Mouse (Mus musculus) liver, embryonic 16.5 days (tissue): ENCODE data around the gene Smarcb1. TPM values are rescaled to one million over a fixed set of nuclear protein-coding genes. Genes with fewer than 3 reads are reported as not detected.
A peak's percentile ranks its signal among the peaks of the same experiment; 100 is the strongest.

Experiments
- ATAC-seq: fragments of 200-750 bp; cut with Nextera tagmentation; 2 replicates; pipeline ENCODE4 v1.8.0; 2017; ENCODE audit warnings: low read depth, mild to moderate bottlenecking, moderate number of reproducible peaks, moderate library complexity
- H3K27ac ChIP-seq: fragments of 300-500 bp; sonication (generic); 2 replicates; pipeline ENCODE4 v1.5.1; 2014; ENCODE audit warnings: mild to moderate bottlenecking, low read length
- H3K27me3 ChIP-seq: fragments of 300-500 bp; sonication (generic); 2 replicates; pipeline ENCODE4 v1.6.1; 2014; ENCODE audit warnings: low read depth, low read length, mixed read lengths; ENCODE audit not compliant: control insufficient read depth, insufficient read depth
- H3K36me3 ChIP-seq: fragments of 300-500 bp; sonication (generic); 2 replicates; pipeline ENCODE4 v1.6.1; 2014; ENCODE audit warnings: mild to moderate bottlenecking; ENCODE audit not compliant: control insufficient read depth, insufficient read depth
- H3K4me1 ChIP-seq: fragments of 300-500 bp; sonication (generic); 2 replicates; pipeline ENCODE4 v1.6.1; 2014; ENCODE audit warnings: low read depth, low read length, mixed read lengths; ENCODE audit not compliant: control insufficient read depth
- H3K4me2 ChIP-seq: fragments of 300-500 bp; sonication (generic); 2 replicates; pipeline ENCODE4 v1.6.1; 2014; ENCODE audit warnings: low read depth, low read length, mixed read lengths
- H3K4me3 ChIP-seq: fragments of 300-500 bp; sonication (generic); 2 replicates; pipeline ENCODE4 v1.5.1; 2014; ENCODE audit warnings: low read depth, mild to moderate bottlenecking, low read length
- H3K9ac ChIP-seq: fragments of 300-500 bp; sonication (generic); 2 replicates; pipeline ENCODE4 v1.6.1; 2014; ENCODE audit warnings: low read depth, low read length
- H3K9me3 ChIP-seq: fragments of 300-500 bp; sonication (generic); replicated peaks from 2 replicates; pipeline ENCODE4 v1.6.1; 2016; ENCODE audit warnings: low read length; ENCODE audit not compliant: control insufficient read depth
- WGBS: fragments of 180-500 bp; shearing (Covaris S2); extraction: QIAGEN DNeasy Blood & Tissue Kit; methylation state at CpG from one replicate; pipeline ENCODE4 v1.1.7; 2014; ENCODE audit not compliant: insufficient replicate concordance; 5-methylcytosine and 5-hydroxymethylcytosine counted together
- polyA plus RNA-seq: library from polyadenylated mRNA; unstranded; fragments of >200 nt; fragmentation: Nextera tagmentation; extraction: Ambion mirVana; gene quantifications from 2 replicates; pipeline ENCODE4 v1.2.1, GENCODE M21; 2015

Smarcb1 gene
- polyA plus RNA-seq, 1 experiment from 2014 or later, result 56.8 TPM

DNA sequence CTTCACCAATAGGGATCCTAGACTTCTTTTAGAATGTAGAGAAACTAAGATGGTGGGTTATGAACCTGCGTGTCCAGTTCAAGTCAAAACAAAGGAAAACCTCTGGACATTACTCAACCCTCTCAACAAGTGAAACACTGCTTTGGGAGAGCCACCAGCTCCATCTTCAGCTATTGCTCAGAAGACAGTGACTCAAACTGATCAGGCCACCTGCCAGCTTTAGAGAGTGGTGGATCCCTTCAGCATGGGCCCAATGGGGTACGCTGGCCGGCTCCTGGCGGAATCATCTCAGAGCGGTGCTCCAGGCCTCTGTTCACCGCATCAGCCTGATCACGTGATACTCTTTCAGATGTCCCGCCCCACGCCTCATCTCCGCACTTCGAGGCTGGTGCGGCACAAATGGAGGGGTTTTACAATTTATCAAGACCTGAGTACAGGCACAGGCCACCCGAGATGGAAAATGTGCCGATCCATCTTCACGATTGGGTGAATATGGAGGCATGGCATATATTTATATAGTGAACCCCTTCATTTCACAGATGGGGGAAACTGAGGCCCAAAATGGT is 65.9 kb downstream of the Smarcb1 start:
- 82% methylated on average over 15 of the region's 15 CpGs for WGBS

DNA sequence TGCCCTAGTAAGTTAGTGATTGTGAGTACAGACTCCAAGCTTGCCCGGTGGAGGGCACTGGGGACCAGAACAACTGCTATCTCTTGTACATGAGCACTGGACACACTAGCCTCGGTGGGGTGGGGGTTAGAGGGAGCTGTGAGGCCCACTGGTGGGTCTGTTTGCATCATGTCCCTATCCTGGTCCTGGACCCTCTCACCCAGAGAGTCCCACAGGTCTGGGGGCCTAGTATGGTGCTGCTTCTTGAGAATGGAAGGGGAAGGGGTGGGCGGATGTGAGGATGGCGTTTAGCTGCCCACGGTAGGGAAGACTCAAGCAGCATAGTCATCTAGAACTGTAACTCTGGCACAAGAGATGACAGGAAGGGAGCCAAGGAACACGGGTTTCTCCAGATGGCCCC is 66.6 kb downstream of the Smarcb1 start:
- WGBS, result 51% methylated on average over 6 of the region's 6 CpGs
- H3K9ac ChIP-seq, result no peak overlapping the region
- peaks cover 19% of the 10 kb centered on the region for H3K4me1 ChIP-seq
- H3K36me3 ChIP-seq, result no peaks in the 10 kb centered on the region
- H3K4me3 ChIP-seq, result no peak overlapping the region
- no peak overlapping the region for H3K4me2 ChIP-seq
- ATAC-seq, result no peak
- no peaks in the 10 kb centered on the region for H3K27me3 ChIP-seq
- H3K27ac ChIP-seq, result no peak overlapping the region
- no peaks in the 10 kb centered on the region for H3K9me3 ChIP-seq

More for the DNA sequence above, 65.9 kb downstream of the Smarcb1 start:
- Histone ChIP-seq H3K36me3 (no peaks in the 10 kb centered on the region), H3K27me3 (no peaks in the 10 kb centered on the region), H3K9me3 (no peaks in the 10 kb centered on the region), H3K4me2 (no peak overlapping the region), H3K27ac (no peak overlapping the region), H3K4me3 (no peak overlapping the region), H3K4me1 (peaks cover 22% of the 10 kb centered on the region), H3K9ac (no peak overlapping the region)
- no peak for ATAC-seq

DNA sequence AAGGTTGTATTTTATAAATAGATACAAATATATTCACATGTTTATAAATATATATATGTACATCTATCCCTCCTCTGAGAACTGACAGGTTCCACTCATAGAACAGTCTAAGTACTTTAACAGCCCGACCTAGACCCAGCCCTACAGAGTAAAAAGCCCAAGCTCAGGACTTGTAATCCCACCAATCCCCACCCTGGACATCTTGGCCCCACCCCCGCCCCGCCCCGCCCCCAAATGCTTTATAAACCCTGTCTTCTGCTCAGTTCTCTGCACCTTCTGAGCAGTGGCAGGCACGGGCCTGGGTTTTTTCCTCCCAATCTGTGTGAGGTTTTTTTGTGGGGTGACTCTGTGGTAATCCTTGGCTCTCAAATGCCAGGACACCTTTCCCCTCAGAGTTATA is 67.3 kb downstream of the Smarcb1 start:
- no peak for ATAC-seq

DNA sequence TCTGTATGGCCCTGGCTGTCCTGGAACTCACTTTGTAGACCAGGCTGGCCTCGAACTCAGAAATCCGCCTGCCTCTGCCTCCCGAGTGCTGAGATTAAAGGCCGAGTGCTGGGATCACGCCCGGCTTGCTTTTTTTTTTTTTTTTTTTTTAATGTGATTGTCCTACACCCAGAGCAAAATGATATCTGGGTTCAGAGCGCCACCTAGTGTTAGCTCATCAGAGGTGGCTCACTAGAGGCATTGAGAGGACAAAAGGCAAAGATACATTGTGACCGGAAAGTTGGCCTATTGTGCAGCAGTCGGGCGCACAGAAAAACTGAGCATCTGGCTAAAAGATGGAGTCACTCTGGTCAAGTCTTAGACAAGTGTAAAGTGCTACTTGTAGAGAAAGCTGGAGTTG is 68.0 kb downstream of the Smarcb1 start:
- Histone ChIP-seq H3K9ac (no peak overlapping the region), H3K27me3 (no peaks in the 10 kb centered on the region), H3K4me3 (no peak overlapping the region), H3K4me2 (no peak overlapping the region), H3K9me3 (no peaks in the 10 kb centered on the region), H3K4me1 (peaks cover 13% of the 10 kb centered on the region), H3K36me3 (no peaks in the 10 kb centered on the region), H3K27ac (no peak overlapping the region)
- peak; percentile 54 for ATAC-seq
- WGBS, result 10% methylated on average over 10 of the region's 10 CpGs

More for the DNA sequence above, 67.3 kb downstream of the Smarcb1 start:
- H3K36me3 ChIP-seq, result no peaks in the 10 kb centered on the region
- H3K4me2 ChIP-seq, result no peak overlapping the region
- no peak overlapping the region for H3K4me3 ChIP-seq
- 30% methylated on average over 5 of the region's 5 CpGs for WGBS
- H3K9ac ChIP-seq, result no peak overlapping the region
- no peak overlapping the region for H3K27ac ChIP-seq
- no peaks in the 10 kb centered on the region for H3K9me3 ChIP-seq
- no peaks in the 10 kb centered on the region for H3K27me3 ChIP-seq
- peaks cover 19% of the 10 kb centered on the region for H3K4me1 ChIP-seq

DNA sequence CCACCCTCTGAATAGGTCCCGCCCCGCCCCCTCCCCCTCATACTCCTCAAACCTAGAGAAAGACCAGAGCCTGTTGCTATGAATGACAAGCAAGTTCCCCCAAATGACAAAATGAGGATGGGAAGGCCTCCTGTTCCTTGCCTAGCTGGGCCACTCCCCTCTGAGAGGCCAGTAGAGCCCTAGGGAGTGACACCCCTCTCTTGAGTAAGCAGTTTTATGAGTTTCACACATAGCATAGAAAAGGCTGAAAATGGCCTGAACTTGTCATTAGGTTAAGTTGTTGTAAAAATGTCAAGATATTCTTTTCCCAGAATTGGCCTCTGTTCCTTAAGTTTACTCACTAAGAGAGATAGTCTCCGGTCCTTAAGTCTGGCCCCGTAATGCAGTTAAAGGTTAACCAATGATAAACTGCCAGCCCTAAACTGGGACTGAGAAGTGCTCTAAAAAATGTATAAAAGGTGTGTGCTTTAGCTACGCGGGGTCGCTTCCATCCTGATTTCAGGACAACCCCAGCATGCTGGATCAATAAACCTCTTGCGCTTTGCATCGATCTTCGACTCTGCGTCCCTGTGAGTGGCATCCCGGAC is 68.8 kb downstream of the Smarcb1 start:
- Histone ChIP-seq H3K4me2 (no peak overlapping the region), H3K36me3 (no peaks in the 10 kb centered on the region), H3K4me3 (no peak overlapping the region), H3K4me1 (peaks cover 5% of the 10 kb centered on the region), H3K27ac (no peak overlapping the region), H3K27me3 (no peaks in the 10 kb centered on the region), H3K9ac (no peak overlapping the region), H3K9me3 (no peaks in the 10 kb centered on the region)
- ATAC-seq, result peak; percentile 47; the same call in 1 of the 2 replicates
- WGBS, result 75% methylated on average over 12 of the region's 12 CpGs

DNA sequence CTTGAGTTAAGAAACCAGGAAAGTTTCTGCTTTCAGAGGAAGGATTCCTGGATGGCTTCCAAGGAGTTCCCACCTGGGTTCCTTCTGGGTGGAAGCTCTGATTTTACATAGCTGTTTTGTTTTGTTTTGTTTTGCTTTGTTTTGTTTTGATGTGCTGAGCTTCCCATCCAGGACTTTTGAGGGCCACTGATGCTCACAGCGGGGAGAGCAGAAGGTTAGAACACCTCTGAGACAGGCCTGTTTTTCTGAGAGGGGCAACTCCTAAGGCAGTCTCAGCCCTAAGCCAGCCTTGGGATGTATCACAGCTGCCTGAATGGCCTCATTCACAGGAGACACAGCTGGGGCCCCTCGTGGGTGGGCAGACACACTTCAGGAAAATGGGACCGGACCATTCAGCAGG is 69.7 kb downstream of the Smarcb1 start:
- H3K4me1 ChIP-seq, result no peaks in the 10 kb centered on the region
- no peak overlapping the region for H3K4me3 ChIP-seq
- no peaks in the 10 kb centered on the region for H3K27me3 ChIP-seq
- no peak overlapping the region for H3K4me2 ChIP-seq
- no peak overlapping the region for H3K9ac ChIP-seq
- WGBS, result 51% methylated on average over 3 of the region's 3 CpGs
- H3K9me3 ChIP-seq, result no peaks in the 10 kb centered on the region
- H3K27ac ChIP-seq, result no peak overlapping the region
- no peaks in the 10 kb centered on the region for H3K36me3 ChIP-seq
- no peak for ATAC-seq

DNA sequence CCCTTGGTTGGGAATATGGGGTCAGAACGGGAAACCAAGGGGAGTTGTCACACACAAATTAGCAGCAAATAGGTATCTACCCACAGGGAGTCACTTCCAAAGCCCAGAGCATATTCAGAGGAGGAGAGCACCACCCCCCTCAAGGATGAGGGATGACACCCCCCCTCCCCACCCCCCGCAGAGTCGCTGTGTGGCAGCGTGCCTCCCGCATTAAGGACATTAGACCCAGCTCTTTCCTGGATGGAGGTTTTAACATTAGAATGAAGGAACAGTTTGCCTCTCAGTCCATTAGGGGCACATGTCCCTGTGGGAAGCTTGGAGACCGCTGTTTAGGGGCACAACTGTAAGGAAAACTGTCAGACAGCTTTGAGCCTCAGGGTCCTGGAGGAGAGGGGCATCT is 70.3 kb downstream of the Smarcb1 start:
- no peaks in the 10 kb centered on the region for H3K36me3 ChIP-seq
- no peak overlapping the region for H3K4me2 ChIP-seq
- H3K9ac ChIP-seq, result no peak overlapping the region
- no peak overlapping the region for H3K4me3 ChIP-seq
- H3K4me1 ChIP-seq, result peaks cover 5% of the 10 kb centered on the region
- H3K9me3 ChIP-seq, result no peaks in the 10 kb centered on the region
- no peaks in the 10 kb centered on the region for H3K27me3 ChIP-seq
- WGBS, result 22% methylated on average over 6 of the region's 6 CpGs
- no peak overlapping the region for H3K27ac ChIP-seq
- no peak for ATAC-seq

DNA sequence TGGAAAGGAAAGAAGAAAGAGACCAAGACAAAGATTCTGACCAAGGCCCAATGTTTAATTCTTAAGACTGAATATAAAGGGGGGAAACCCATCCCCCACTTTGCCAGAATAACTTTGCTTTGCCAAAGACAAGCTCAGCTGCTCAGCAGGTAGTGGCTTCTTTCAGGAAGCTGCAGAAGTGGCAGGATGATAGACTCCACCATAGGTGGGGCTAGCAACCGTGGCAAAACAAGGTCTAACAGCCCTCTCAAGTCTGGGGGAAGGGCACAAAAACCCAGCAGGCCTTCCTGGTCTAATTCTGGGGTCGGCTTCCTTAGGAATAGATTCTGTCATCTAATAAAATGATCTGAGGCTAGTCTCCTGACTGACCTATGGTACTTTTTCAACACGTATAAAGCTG is 73.0 kb downstream of the Smarcb1 start:
- no peaks in the 10 kb centered on the region for H3K9me3 ChIP-seq
- 36% methylated on average over 3 of the region's 3 CpGs for WGBS

More for the DNA sequence above, 73.0 kb downstream of the Smarcb1 start:
- Histone ChIP-seq H3K9ac (no peak overlapping the region), H3K36me3 (no peaks in the 10 kb centered on the region), H3K27me3 (no peaks in the 10 kb centered on the region), H3K4me2 (no peak overlapping the region), H3K27ac (no peak overlapping the region), H3K4me1 (peaks cover 24% of the 10 kb centered on the region), H3K4me3 (no peak overlapping the region)
- ATAC-seq, result no peak
